Mouse (Mus musculus) CH12.LX (cell line): ENCODE results near the gene Dpp6.

Experiments
- CTCF ChIP-seq, 2 experiments: IDR thresholded peaks in 1 of 2; conservative IDR thresholded peaks in 1 of 2; 2 replicates each; pipeline ENCODE4 v1.5.1; 2011 to 2012; ENCODE audit warnings: low read depth in 2 of 2, low read length in 2 of 2, improper control_type of control experiment in 1 of 2, inconsistent platforms in 1 of 2, mild to moderate bottlenecking in 1 of 2, moderate library complexity in 1 of 2
- E2F4 ChIP-seq: IDR thresholded peaks from 2 replicates; pipeline ENCODE4 v1.6.1; 2011; ENCODE audit warnings: low read depth, low read length, improper control_type of control experiment; ENCODE audit not compliant: insufficient replicate concordance
- EP300 ChIP-seq: IDR thresholded peaks from 2 replicates; pipeline ENCODE4 v1.6.1; 2011; ENCODE audit warnings: low read length, improper control_type of control experiment
- GABPA ChIP-seq: IDR thresholded peaks from 2 replicates; pipeline ENCODE4 v1.6.1; 2012; ENCODE audit warnings: low read depth, low read length, improper control_type of control experiment, inconsistent platforms; ENCODE audit not compliant: insufficient replicate concordance
- JUND ChIP-seq: conservative IDR thresholded peaks from 2 replicates; pipeline ENCODE4 v1.6.1; 2011; ENCODE audit warnings: low read depth, low read length, improper control_type of control experiment
- MAX ChIP-seq: IDR thresholded peaks from 2 replicates; pipeline ENCODE4 v1.6.1; 2011; ENCODE audit warnings: low read length, improper control_type of control experiment
- MYC ChIP-seq: IDR thresholded peaks from 2 replicates; pipeline ENCODE4 v1.6.1; 2011; ENCODE audit warnings: low read depth, mild to moderate bottlenecking, improper control_type of control experiment, low read length
- POLR2A ChIP-seq: IDR thresholded peaks from 2 replicates; pipeline ENCODE4 v1.6.1; 2011; ENCODE audit warnings: low read depth, mild to moderate bottlenecking, improper control_type of control experiment, low read length
- RAD21 ChIP-seq: IDR thresholded peaks from 2 replicates; pipeline ENCODE4 v1.6.1; 2011; ENCODE audit warnings: low read depth, mild to moderate bottlenecking, low read length, improper control_type of control experiment, moderate library complexity
- RCOR1 ChIP-seq: conservative IDR thresholded peaks from 2 replicates; pipeline ENCODE4 v1.6.1; 2012; ENCODE audit warnings: low read depth, mild to moderate bottlenecking, inconsistent platforms, low read length, improper control_type of control experiment
- SIN3A ChIP-seq: IDR thresholded peaks from 2 replicates; pipeline ENCODE4 v1.6.1; 2012; ENCODE audit warnings: low read length, improper control_type of control experiment, inconsistent platforms
- TBP ChIP-seq: conservative IDR thresholded peaks from 2 replicates; pipeline ENCODE4 v1.6.1; 2011; ENCODE audit warnings: low read depth, low read length, improper control_type of control experiment
- USF1 ChIP-seq: IDR thresholded peaks from 2 replicates; pipeline ENCODE4 v1.6.1; 2014; ENCODE audit warnings: low read depth, mild to moderate bottlenecking, inconsistent platforms, low read length, improper control_type of control experiment
- ZC3H11A ChIP-seq: IDR thresholded peaks from 2 replicates; pipeline ENCODE4 v1.6.1; 2012; ENCODE audit warnings: low read depth, mild to moderate bottlenecking, inconsistent platforms, low read length, improper control_type of control experiment

GRCm38 (mm10) chr5:27048167-27048566, 231.2 kb downstream of the Dpp6 start:
- TF ChIP-seq MAX (no peak), CTCF (conservative IDR thresholded peaks at IDR 0.05 in 1 of 2, IDR thresholded peaks at IDR 0.05 in 1 of 2; ENCODE audit: low read depth in 2 of 2, low read length in 2 of 2) (no peak), ZC3H11A (no peak), POLR2A (no peak), MYC (no peak), GABPA (no peak), JUND (no peak), EP300 (no peak), RCOR1 (no peak), USF1 (no peak), RAD21 (no peak), SIN3A (no peak), TBP (no peak), E2F4 (no peak)
